ENCODE assay signal across 21 mouse cellular contexts in genomic region chr1:87684071-87684470, GRCm38 (mm10).
DNase-seq lines count a peak whose midpoint lies in the region; TF ChIP-seq lines count a peak whose summit lies in the region.
"Had no signal": no experiment of that assay in that cellular context is flagged by ENCODE, and none has a peak within 500 bp of the region (broad histone marks: within the 10 kb centered on the region; RNA-seq: fewer than 3 reads in every experiment).

No protein-coding gene starts in this region.

- peak overlapping the region; percentile 84 for H3K27ac ChIP-seq in left cerebral cortex, adult 2 months
- H3K27ac ChIP-seq in embryonic facial prominence, embryonic 10.5 days (replicated peaks), result no peak overlapping the region

- no peaks in the 10 kb centered on the region for H3K4me1 ChIP-seq in embryonic facial prominence, embryonic 10.5 days

- WGBS in embryonic facial prominence, embryonic 10.5 days, result 91% methylated on average over 5 of the region's 5 CpGs

- no peak for DNase-seq in left cerebral cortex, adult 2 months (ENCODE audit: extremely low spot score in 1 of 2, low spot score in 2 of 2)
- DNase-seq in left cerebral cortex, postnatal 14 days (ENCODE audit: low spot score in 2 of 2), result no peak
- peak; percentile 60 for DNase-seq in ES-CJ7 (ENCODE audit: low read depth, low spot score)
- DNase-seq in R1 (ENCODE audit: low read depth, low spot score), result peak; percentile 74
- DNase-seq in ZHBTc4 (ENCODE audit: low read depth, low spot score), result peak; percentile 82
- no peak for DNase-seq in gastrocnemius, postnatal 14 days
- DNase-seq in embryonic facial prominence, embryonic 10.5 days (ENCODE audit: low spot score), result no peak
- DNase-seq in right cerebral cortex, adult 18-20 months, result no peak
- DNase-seq: adrenal gland, adult 2 months; adrenal gland, adult 8-10 months; adrenal gland, postnatal 10 days; adrenal gland, postnatal 14 days; adrenal gland, postnatal 25 days; adrenal gland, postnatal 36 days; B cell, adult 2 months; cerebellum, adult 11 months; cerebellum, adult 11-12 months; cerebellum, adult 18-20 months; cerebellum, adult 2 months; cerebellum, adult 8-10 months had no signal

- no peaks in the 10 kb centered on the region for H3K36me3 ChIP-seq in embryonic facial prominence, embryonic 10.5 days (replicated peaks)

- H3K9me3 ChIP-seq in embryonic facial prominence, embryonic 10.5 days, result peaks cover 8% of the 10 kb centered on the region; the same call in 1 of the 2 replicates

- no peak for TF ChIP-seq CTCF in left cerebral cortex, adult 2 months (IDR thresholded peaks at IDR 0.05)

- no peaks in the 10 kb centered on the region for H3K27me3 ChIP-seq in embryonic facial prominence, embryonic 10.5 days (replicated peaks; ENCODE audit: low read depth, poor library complexity, severe bottlenecking)
- H3K27me3 ChIP-seq: CH12.LX had no signal

- intact Hi-C loops in left cerebral cortex, adult 2 months (cut with DNase I), result loop anchor here (5.0 kb wide), 2 partner anchors 38 to 177 kb away; partner anchors contain the start of gene Neu2
- intact Hi-C loops in left cerebral cortex, postnatal 14 days (cut with DNase I), result no loop called here
- intact Hi-C loops in gastrocnemius, postnatal 14 days (cut with DNase I; ENCODE audit: low total_unique reads), result no loop called here

- no peak overlapping the region for H3K4me3 ChIP-seq in left cerebral cortex, adult 2 months
- no peak overlapping the region for H3K4me3 ChIP-seq in embryonic facial prominence, embryonic 10.5 days

Comparison
In these comparisons a context has a peak if more than half of its experiments do, and no peak if none do; other contexts are left out.
1. DNase-seq: peak in ES-CJ7 (single experiment), R1 (single experiment) and ZHBTc4 (single experiment); none in left cerebral cortex, adult 2 months (0 of 2), left cerebral cortex, postnatal 14 days (0 of 2), gastrocnemius, postnatal 14 days (single experiment), embryonic facial prominence, embryonic 10.5 days (single experiment) and right cerebral cortex, adult 18-20 months (single experiment).